Mouse (Mus musculus): Measurements from ENCODE around the gene Zdhhc25.

Gene Zdhhc25

GRCm38 (mm10) chr15:88628801-88629356 lies 28.8 kb downstream of the Zdhhc25 start:
- in situ Hi-C loops (cut with MboI): no loop called here

- in situ Hi-C loops (cut with MboI): no loop called here
These were observed 35.1 kb downstream of the Zdhhc25 start for GRCm38 (mm10) chr15:88635205-88635604.

- in situ Hi-C loops (cut with MboI): no loop called here
These were observed 50.9 kb downstream of the Zdhhc25 start for GRCm38 (mm10) chr15:88651019-88651418.

All from mature B cell (primary cell).